Mouse (Mus musculus) heart, embryonic 12.5 days (tissue): ENCODE data around the gene Rims3. TPM values are rescaled to one million over a fixed set of nuclear protein-coding genes. Genes with fewer than 3 reads are reported as not detected.

Source experiments
- ATAC-seq: fragments of 200-750 bp; cut with Nextera tagmentation; 2 replicates; pipeline ENCODE4 v1.8.0; 2017; ENCODE audit warnings: moderate TSS enrichment, moderate library complexity; ENCODE audit not compliant: insufficient number of reproducible peaks, low FRiP score
- H3K27ac ChIP-seq: fragments of 300-500 bp; sonication (generic); 2 replicates; pipeline ENCODE4 v1.5.1; 2016; ENCODE audit warnings: mild to moderate bottlenecking, moderate library complexity; ENCODE audit not compliant: poor library complexity, severe bottlenecking
- H3K27me3 ChIP-seq: fragments of 300-500 bp; sonication (generic); replicated peaks from 2 replicates; pipeline ENCODE4 v1.6.1; 2016; ENCODE audit warnings: mild to moderate bottlenecking, moderate library complexity
- H3K36me3 ChIP-seq: fragments of 300-500 bp; sonication (generic); 2 replicates; pipeline ENCODE4 v1.6.1; 2016; ENCODE audit warnings: mild to moderate bottlenecking, moderate library complexity
- H3K4me1 ChIP-seq: fragments of 300-500 bp; sonication (generic); replicated peaks from 2 replicates; pipeline ENCODE4 v1.6.1; 2016; ENCODE audit warnings: mild to moderate bottlenecking
- H3K4me2 ChIP-seq: fragments of 300-500 bp; sonication (generic); 2 replicates; pipeline ENCODE4 v1.6.1; 2016; ENCODE audit warnings: mild to moderate bottlenecking, moderate library complexity
- H3K4me3 ChIP-seq: fragments of 300-500 bp; sonication (generic); 2 replicates; pipeline ENCODE4 v1.5.1; 2016; ENCODE audit warnings: mild to moderate bottlenecking
- H3K9ac ChIP-seq: fragments of 300-500 bp; sonication (generic); 2 replicates; pipeline ENCODE4 v1.6.1; 2016; ENCODE audit warnings: mild to moderate bottlenecking, moderate library complexity
- H3K9me3 ChIP-seq: fragments of 300-500 bp; sonication (generic); replicated peaks from 2 replicates; pipeline ENCODE4 v1.6.1; 2016; ENCODE audit warnings: mild to moderate bottlenecking, moderate library complexity
- WGBS: fragments of 180-500 bp; shearing (Covaris S2); methylation state at CpG from one replicate; pipeline ENCODE4 v1.1.7; 2016; 5-methylcytosine and 5-hydroxymethylcytosine counted together
- polyA plus RNA-seq: library from polyadenylated mRNA; unstranded; fragments of >200 nt; fragmentation: Nextera tagmentation; extraction: Ambion mirVana; gene quantifications from 2 replicates; pipeline ENCODE4 v1.2.1, GENCODE M21; 2016

The Rims3 gene
- polyA plus RNA-seq, 1 experiment from 2014 or later: 1.8 TPM

DNA sequence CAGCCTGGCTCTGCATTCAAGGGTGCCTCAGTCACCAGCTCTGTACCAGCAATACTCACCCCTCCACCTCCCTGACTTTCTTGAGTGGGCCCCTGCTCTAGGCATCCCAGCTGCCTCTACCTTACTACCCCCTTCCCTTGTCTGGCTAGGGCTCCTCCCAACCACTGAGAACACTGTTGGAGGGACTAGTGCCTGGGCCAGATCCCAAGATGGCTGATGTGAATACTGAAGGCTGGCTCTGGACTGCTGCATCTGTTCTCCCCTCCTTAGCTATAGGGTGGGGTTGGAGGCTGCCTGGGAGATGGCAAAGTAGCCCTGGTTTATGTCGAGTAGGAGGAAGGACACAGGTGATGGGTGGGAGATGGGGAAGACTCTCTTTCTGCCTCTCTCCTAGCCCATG lies 37.9 kb downstream of the Rims3 start:
- 0 out of 2 replicates have a peak, but pooled peaks cover 4% of the 10 kb centered on the region for H3K9me3 ChIP-seq
- H3K4me3 ChIP-seq: no peak overlapping the region
- H3K4me2 ChIP-seq: no peak overlapping the region
- no peak for ATAC-seq
- peaks cover 30% of the 10 kb centered on the region for H3K27me3 ChIP-seq
- no peak overlapping the region for H3K27ac ChIP-seq
- no peaks in the 10 kb centered on the region for H3K36me3 ChIP-seq
- H3K4me1 ChIP-seq: no peaks in the 10 kb centered on the region
- 43% methylated on average over 1 of the region's 1 CpGs for WGBS
- H3K9ac ChIP-seq: no peak overlapping the region

DNA sequence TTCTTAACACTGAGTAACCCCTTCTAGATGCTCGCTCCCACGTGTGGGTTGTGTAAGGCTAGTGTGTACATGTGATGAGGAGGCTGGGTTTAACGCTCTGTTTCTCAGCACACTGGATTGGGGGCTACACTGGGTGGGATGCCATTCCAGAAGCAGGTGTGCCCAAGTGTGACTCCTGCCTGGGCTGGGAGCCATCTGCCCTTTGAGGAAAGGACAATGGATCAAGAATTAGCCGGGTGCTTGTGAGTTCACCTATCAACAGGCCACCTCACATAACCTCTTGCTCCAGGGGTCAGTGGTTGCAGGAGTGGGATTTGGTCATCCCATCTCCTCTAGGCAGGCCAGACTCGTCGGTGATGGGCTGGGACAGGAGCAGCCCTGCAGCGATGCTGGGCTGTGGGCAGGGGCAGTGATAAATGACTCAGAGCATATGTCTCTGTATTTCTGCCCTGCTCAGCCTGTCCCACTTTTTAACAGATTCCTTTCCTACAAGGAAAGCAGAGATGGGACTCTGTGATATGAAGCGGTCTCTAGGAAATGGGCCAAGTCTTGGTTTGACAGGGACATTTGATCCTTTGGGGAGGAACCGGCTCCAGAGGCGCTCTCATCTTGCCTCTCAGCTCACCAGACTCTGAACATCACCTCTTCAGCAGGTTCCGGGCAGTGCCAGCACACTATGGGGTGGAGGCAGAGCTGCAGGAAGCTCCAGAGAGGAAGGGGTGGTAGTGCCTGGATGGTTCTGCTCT lies 39.2 kb downstream of the Rims3 start:
- ATAC-seq: no peak
- 63% methylated on average over 11 of the region's 11 CpGs for WGBS
- no peaks in the 10 kb centered on the region for H3K36me3 ChIP-seq
- H3K27me3 ChIP-seq: peaks cover 29% of the 10 kb centered on the region
- no peak overlapping the region for H3K9ac ChIP-seq
- H3K4me1 ChIP-seq: no peaks in the 10 kb centered on the region
- 0 out of 2 replicates have a peak, but pooled peaks cover 5% of the 10 kb centered on the region for H3K9me3 ChIP-seq
- no peak overlapping the region for H3K4me3 ChIP-seq
- H3K27ac ChIP-seq: no peak overlapping the region
- no peak overlapping the region for H3K4me2 ChIP-seq

DNA sequence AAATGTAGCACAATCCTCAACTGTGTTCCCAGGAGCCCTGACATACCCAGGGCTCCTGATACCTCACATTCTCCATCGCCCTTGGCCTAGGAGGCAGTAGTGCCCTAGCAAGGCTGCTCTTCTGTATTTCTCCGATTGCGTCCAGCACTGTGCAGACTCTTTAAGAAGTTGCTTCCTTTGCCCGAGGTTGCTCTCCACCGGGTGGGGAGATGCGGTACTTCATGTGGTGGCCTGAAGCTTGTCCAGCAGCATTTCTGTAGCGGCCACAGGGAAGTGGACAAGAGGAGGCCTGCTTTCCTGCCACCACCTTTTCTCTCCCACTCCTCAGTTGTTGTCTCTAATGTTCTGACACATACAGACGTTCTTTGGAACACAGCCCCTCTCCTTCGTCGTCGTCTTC lies 40.0 kb downstream of the Rims3 start:
- H3K4me1 ChIP-seq: no peaks in the 10 kb centered on the region
- no peak overlapping the region for H3K27ac ChIP-seq

DNA sequence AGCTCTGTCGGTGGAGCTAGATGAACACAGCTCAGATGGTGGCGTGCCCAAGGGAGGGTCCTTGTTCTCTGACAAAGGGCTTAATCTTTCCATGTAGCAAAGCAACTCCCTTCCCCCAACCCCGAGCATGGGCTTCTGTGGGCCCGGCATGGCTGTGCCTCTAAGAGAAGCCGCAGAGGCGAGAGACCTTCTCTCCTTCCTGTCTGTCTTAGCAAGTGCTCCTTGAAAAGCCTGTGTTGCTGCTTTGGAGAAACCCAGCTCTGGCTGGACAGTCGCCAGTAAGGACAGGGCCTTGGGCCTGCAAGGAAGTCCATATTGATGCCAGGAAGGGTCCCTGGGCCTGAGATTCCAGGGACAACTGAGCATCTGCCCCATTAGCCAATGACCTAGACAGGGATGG lies 40.6 kb downstream of the Rims3 start:
- no peak overlapping the region for H3K4me2 ChIP-seq
- H3K27me3 ChIP-seq: peaks cover 29% of the 10 kb centered on the region
- H3K9me3 ChIP-seq: 0 out of 2 replicates have a peak, but pooled peaks cover 5% of the 10 kb centered on the region
- H3K4me3 ChIP-seq: no peak overlapping the region
- no peak overlapping the region for H3K27ac ChIP-seq
- H3K4me1 ChIP-seq: no peaks in the 10 kb centered on the region
- no peak overlapping the region for H3K9ac ChIP-seq
- H3K36me3 ChIP-seq: no peaks in the 10 kb centered on the region
- no peak for ATAC-seq
- WGBS: 79% methylated on average over 7 of the region's 7 CpGs

More for the DNA sequence above, 40.0 kb downstream of the Rims3 start:
- Histone ChIP-seq H3K4me2 (no peak overlapping the region), H3K9ac (no peak overlapping the region), H3K36me3 (no peaks in the 10 kb centered on the region), H3K9me3 (0 out of 2 replicates have a peak, but pooled peaks cover 5% of the 10 kb centered on the region), H3K4me3 (no peak overlapping the region), H3K27me3 (peaks cover 29% of the 10 kb centered on the region)
- no peak for ATAC-seq
- 67% methylated on average over 11 of the region's 11 CpGs for WGBS

DNA sequence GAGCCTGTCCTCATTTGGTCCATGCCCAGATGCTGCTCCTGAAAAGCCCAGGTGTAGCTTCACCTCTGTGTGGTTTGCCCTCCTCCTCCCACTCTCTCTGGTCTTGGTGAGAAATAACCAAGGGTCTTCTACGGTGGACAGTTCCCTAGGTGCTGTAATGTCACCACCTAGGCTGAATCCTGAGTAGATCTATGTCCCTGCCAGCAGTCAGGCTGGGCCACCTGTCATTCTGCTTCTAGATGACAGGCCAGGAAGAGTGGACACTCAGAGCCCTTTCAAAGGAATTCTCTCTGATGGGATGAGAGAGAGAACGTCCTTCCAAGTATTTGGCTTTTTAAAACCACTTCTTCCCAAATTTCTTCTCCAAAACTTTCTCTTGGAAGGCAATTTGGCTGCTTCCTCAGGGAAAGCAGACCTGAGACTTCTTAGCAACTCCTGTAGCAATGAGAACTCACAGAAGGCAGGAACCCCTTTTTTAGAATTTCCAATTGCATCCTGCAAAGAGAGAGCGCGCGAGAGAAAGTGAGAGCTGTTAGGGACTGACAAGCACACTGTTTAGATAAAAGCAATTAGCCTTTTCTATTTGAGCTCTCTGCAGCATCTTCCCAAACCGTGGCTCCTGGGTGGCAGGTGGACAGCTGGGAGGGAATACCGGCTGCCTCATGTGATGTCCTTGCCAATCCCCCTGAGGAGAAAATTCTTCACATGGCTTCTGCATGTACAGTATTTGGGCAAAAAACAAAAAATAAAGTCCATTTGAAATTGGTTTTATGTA lies 41.4 kb downstream of the Rims3 start:
- 64% methylated on average over 7 of the region's 7 CpGs for WGBS
- no peak overlapping the region for H3K9ac ChIP-seq
- H3K27me3 ChIP-seq: peaks cover 29% of the 10 kb centered on the region
- no peak for ATAC-seq
- H3K36me3 ChIP-seq: no peaks in the 10 kb centered on the region
- H3K9me3 ChIP-seq: 0 out of 2 replicates have a peak, but pooled peaks cover 5% of the 10 kb centered on the region
- no peaks in the 10 kb centered on the region for H3K4me1 ChIP-seq
- H3K27ac ChIP-seq: no peak overlapping the region
- no peak overlapping the region for H3K4me2 ChIP-seq
- no peak overlapping the region for H3K4me3 ChIP-seq

DNA sequence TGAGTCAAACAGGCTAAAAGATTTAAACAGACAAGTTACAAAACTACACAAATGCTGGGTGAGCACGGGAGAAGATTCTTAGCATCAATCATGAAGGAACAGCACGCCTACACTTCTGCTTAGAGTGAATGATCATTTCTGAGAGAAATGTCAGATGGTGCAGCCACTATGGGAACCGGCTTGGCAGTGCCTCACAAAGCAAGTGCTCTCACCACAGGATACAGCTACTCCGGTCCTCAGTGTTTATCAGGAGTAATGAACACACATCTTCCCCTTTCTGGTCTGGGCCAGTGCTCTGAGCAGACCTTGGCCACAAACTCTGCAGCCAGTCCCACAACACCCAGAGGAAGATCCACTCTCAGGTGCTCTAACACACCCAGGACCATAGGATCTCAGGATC lies 49.9 kb downstream of the Rims3 start:
- H3K27me3 ChIP-seq: no peaks in the 10 kb centered on the region
- no peaks in the 10 kb centered on the region for H3K36me3 ChIP-seq
- H3K9me3 ChIP-seq: no peaks in the 10 kb centered on the region
- no peaks in the 10 kb centered on the region for H3K4me1 ChIP-seq
- no peak overlapping the region for H3K4me3 ChIP-seq
- H3K9ac ChIP-seq: no peak overlapping the region
- H3K27ac ChIP-seq: no peak overlapping the region
- no peak overlapping the region for H3K4me2 ChIP-seq
- WGBS: 65% methylated on average over 4 of the region's 4 CpGs
- ATAC-seq: no peak

DNA sequence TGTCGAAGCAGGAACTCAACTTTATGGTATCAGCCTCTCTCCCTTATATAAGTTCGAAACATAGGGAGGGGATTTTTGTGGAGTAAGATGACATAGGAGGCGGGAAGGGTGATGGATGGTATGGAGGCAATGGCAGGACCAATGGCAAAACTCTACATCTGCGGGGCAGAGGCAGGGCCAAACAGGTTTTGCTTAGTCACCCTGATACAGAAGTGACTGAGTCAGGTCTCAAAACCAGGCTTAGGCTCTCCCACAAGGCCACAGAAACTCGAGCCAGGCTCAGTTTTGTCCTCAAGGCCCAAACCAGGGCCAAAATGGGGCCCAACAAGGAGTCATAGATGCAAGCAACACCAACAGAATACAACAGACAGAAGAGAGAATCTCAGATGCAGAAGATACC lies 51.0 kb downstream of the Rims3 start:
- Histone ChIP-seq H3K27me3 (no peaks in the 10 kb centered on the region), H3K4me3 (no peak overlapping the region), H3K4me2 (no peak overlapping the region), H3K4me1 (no peaks in the 10 kb centered on the region), H3K36me3 (no peaks in the 10 kb centered on the region), H3K27ac (no peak overlapping the region), H3K9me3 (no peaks in the 10 kb centered on the region), H3K9ac (no peak overlapping the region)
- no peak for ATAC-seq
- 77% methylated on average over 5 of the region's 5 CpGs for WGBS

DNA sequence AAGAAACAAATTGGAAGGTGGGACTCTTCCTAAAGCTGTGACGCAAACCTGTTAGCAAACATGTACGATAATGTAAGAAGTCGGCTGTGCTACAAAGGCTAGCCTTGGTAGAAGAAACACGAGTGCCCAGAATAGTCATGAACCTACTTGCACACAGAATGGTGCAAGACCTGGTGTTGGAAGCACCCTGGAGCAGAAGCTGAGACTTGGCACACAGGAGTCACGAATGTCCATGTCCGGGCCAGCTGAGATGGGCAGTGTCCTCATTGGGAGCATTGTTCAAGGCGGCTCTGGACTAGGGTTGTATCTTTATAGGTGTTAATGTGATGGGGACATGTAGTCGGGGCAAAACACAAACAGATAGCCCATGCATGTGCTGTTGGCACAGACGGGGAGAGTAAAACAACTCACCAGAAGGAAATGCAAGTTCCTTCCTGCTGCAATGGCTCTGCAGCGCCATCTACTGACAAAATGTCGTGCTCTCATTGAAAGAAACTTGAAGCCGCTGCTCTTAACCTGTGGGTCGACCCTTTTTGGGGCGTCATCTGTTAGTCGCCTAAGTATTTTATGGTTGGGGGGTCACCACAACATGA lies 55.0 kb downstream of the Rims3 start:
- H3K9me3 ChIP-seq: no peaks in the 10 kb centered on the region
- no peak for ATAC-seq
- H3K4me3 ChIP-seq: no peak overlapping the region
- no peak overlapping the region for H3K9ac ChIP-seq
- H3K27me3 ChIP-seq: no peaks in the 10 kb centered on the region
- H3K27ac ChIP-seq: no peak overlapping the region
- 0 out of 2 replicates have a peak overlapping the region, but pooled peaks have one; percentile 16 for H3K4me2 ChIP-seq
- no peaks in the 10 kb centered on the region for H3K4me1 ChIP-seq
- no peaks in the 10 kb centered on the region for H3K36me3 ChIP-seq
- WGBS: 31% methylated on average over 15 of the region's 15 CpGs

DNA sequence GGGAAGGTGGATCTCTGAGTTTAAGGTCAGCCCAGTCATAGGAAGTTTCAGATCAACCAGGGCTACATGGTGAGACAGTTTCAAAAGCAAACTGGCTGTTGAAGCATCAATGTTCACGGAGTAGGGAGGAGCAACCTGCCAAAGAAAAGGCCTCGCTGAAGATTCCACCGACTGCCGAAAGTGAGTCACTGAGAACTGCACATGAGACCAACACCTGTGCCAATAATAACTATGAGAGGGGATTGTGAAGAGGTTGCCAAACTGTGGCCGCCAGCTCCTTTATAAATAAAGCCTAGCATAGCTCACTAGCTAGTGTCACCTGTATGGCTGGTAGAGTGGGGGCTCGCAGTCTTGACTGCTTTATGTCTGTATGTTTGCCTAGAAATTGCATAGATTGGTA lies 56.5 kb downstream of the Rims3 start:
- H3K36me3 ChIP-seq: no peaks in the 10 kb centered on the region
- no peak overlapping the region for H3K4me2 ChIP-seq
- no peaks in the 10 kb centered on the region for H3K4me1 ChIP-seq
- ATAC-seq: no peak
- 0 out of 2 replicates have a peak, but pooled peaks cover 5% of the 10 kb centered on the region for H3K27me3 ChIP-seq
- H3K4me3 ChIP-seq: no peak overlapping the region
- H3K9ac ChIP-seq: no peak overlapping the region
- H3K27ac ChIP-seq: no peak overlapping the region
- no peaks in the 10 kb centered on the region for H3K9me3 ChIP-seq
- WGBS: 77% methylated on average over 6 of the region's 6 CpGs

DNA sequence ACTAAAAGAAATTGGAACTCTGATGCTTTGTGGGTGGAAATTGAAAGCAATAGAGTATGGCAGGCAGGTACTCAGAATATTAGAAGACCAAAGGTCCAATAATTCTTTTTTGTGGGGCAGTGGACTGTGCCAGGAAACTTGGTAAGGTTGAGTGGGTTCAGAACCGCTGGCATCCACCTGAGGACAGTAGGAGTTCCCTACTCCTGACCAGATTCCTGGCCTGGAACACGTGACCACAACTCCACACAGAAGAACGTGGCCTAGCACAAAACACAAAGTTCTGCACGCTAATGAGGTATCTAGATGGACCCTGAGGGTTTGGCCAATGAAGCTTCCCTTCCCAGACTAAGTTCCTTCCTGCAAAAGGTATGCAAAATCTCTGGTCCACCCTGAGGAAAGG lies 58.2 kb downstream of the Rims3 start:
- WGBS: 49% methylated on average over 4 of the region's 4 CpGs
- Histone ChIP-seq H3K9ac (no peak overlapping the region), H3K36me3 (no peaks in the 10 kb centered on the region), H3K4me1 (no peaks in the 10 kb centered on the region), H3K27ac (no peak overlapping the region), H3K4me2 (no peak overlapping the region), H3K4me3 (no peak overlapping the region), H3K27me3 (0 out of 2 replicates have a peak, but pooled peaks cover 5% of the 10 kb centered on the region), H3K9me3 (no peaks in the 10 kb centered on the region)
- no peak for ATAC-seq

DNA sequence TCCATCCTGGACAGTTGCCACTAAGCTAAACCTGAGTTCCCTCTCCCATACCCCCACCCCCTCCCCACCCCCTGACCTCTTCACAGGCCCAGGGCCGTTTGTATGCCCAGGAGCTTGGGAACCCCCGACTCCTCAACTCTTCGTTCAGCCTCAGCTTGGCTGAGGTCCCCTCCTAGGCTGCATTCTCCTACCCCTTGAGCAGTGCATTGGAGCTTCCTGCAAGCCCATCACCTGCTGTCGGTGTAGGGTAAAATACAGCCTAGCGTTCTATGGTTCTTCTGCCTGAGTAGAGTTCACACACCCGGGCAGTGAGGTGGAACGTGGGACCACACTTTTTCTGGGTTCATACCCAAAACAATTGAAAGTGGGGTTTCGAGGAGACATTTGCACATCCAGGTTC lies 58.8 kb downstream of the Rims3 start:
- WGBS: 60% methylated on average over 8 of the region's 8 CpGs
- Histone ChIP-seq H3K4me2 (no peak overlapping the region), H3K36me3 (no peaks in the 10 kb centered on the region), H3K27me3 (0 out of 2 replicates have a peak, but pooled peaks cover 5% of the 10 kb centered on the region), H3K4me3 (no peak overlapping the region), H3K9me3 (no peaks in the 10 kb centered on the region), H3K9ac (no peak overlapping the region), H3K27ac (no peak overlapping the region), H3K4me1 (no peaks in the 10 kb centered on the region)
- ATAC-seq: no peak
